Mouse (Mus musculus) forebrain, embryonic 14.5 days (tissue): ENCODE data around the gene Sprr2e. TPM values are rescaled to one million over a fixed set of nuclear protein-coding genes. Genes with fewer than 3 reads are reported as not detected.

ENCODE experiments used
- ATAC-seq: fragments of 200-750 bp; cut with Nextera tagmentation; 2 replicates; pipeline ENCODE4 v1.8.0; 2017; ENCODE audit warnings: mild to moderate bottlenecking, moderate library complexity
- DNase-seq: peaks from one replicate; pipeline ENCODE4 v3.0.0-alpha.2; 2015; ENCODE audit warnings: low spot score
- H3K27ac ChIP-seq: fragments of 300-500 bp; sonication (generic); 2 replicates; pipeline ENCODE4 v1.5.1; 2014; ENCODE audit warnings: low read depth, mild to moderate bottlenecking, control low read depth, low read length, moderate library complexity
- H3K27me3 ChIP-seq: fragments of 300-500 bp; sonication (generic); replicated peaks from 2 replicates; pipeline ENCODE4 v1.6.1; 2014; ENCODE audit warnings: low read length, control low read depth, mixed read lengths; ENCODE audit not compliant: control insufficient read depth, insufficient read depth
- H3K36me3 ChIP-seq: fragments of 300-500 bp; sonication (generic); 2 replicates; pipeline ENCODE4 v1.6.1; 2014; ENCODE audit warnings: low read length, control low read depth; ENCODE audit not compliant: control insufficient read depth, insufficient read depth
- H3K4me1 ChIP-seq: fragments of 300-500 bp; sonication (generic); 2 replicates; pipeline ENCODE4 v1.6.1; 2014; ENCODE audit warnings: antibody characterized with exemption, low read length, control low read depth; ENCODE audit not compliant: control insufficient read depth, insufficient read depth
- H3K4me2 ChIP-seq: fragments of 300-500 bp; sonication (generic); 2 replicates; pipeline ENCODE4 v1.6.1; 2014; ENCODE audit warnings: mild to moderate bottlenecking, control low read depth, low read length
- H3K4me3 ChIP-seq: fragments of 300-500 bp; sonication (generic); 2 replicates; pipeline ENCODE4 v1.5.1; 2014; ENCODE audit warnings: low read depth, low read length, control low read depth
- H3K9ac ChIP-seq: fragments of 300-500 bp; sonication (generic); 2 replicates; pipeline ENCODE4 v1.6.1; 2014; ENCODE audit warnings: mild to moderate bottlenecking, low read length, control low read depth, moderate library complexity
- H3K9me3 ChIP-seq: fragments of 300-500 bp; sonication (generic); replicated peaks from 2 replicates; pipeline ENCODE4 v1.6.1; 2016; ENCODE audit warnings: low read length, control low read depth, mixed read lengths; ENCODE audit not compliant: control insufficient read depth
- WGBS: fragments of 180-500 bp; shearing (Covaris S2); extraction: QIAGEN DNeasy Blood & Tissue Kit; methylation state at CpG from one replicate; pipeline ENCODE4 v1.1.7; 2014; 5-methylcytosine and 5-hydroxymethylcytosine counted together
- polyA plus RNA-seq: library from polyadenylated mRNA; unstranded; fragments of >200 nt; fragmentation: Nextera tagmentation; extraction: Ambion mirVana; gene quantifications from 2 replicates; pipeline ENCODE4 v1.2.1, GENCODE M21; 2014

Gene Sprr2e
- not detected in 2 replicates for polyA plus RNA-seq

DNA sequence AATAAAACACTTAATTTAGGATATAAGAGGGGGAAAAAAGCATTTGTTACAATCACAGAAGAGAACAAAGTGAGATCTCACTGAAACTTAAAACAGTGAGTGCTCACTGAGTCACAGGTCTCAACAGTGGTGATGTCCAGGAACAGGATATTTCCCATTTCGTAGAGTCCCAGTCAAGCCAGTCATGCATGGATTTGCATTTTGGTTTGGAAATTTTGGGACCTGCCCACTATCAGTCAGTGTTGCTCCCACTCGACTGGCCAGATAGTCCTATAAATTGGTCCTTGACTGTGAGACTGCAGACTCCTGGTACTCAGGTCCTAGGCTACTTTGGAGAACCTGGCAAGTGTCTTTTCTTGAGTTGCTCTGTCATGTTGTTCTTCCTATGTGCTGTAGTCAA, at the start of gene Sprr2e:
Sprr2e (plus strand) TSS at position 301 of the 400 bp plus-strand sequence.
- Histone ChIP-seq H3K36me3 (no peaks in the 10 kb centered on the region), H3K9ac (no peak within 1 kb of the TSS), H3K27me3 (no peaks in the 10 kb centered on the region), H3K4me3 (no peak within 1 kb of the TSS), H3K9me3 (no peaks in the 10 kb centered on the region), H3K4me2 (no peak within 1 kb of the TSS), H3K27ac (no peak within 1 kb of the TSS), H3K4me1 (no peaks in the 10 kb centered on the region)
- ATAC-seq (no peak), DNase-seq (no peak)
- WGBS: 83% methylated on average over 2 of the region's 2 CpGs

- Histone ChIP-seq H3K4me3 (no peak overlapping the region), H3K9ac (no peak overlapping the region), H3K4me2 (no peak overlapping the region), H3K36me3 (no peaks in the 10 kb centered on the region), H3K27me3 (no peaks in the 10 kb centered on the region), H3K27ac (no peak overlapping the region), H3K4me1 (no peaks in the 10 kb centered on the region), H3K9me3 (no peaks in the 10 kb centered on the region)
- no peak for DNase-seq
- 93% methylated on average over 1 of the region's 1 CpGs for WGBS
- ATAC-seq: no peak
Measured at GRCm38 (mm10) chr3:92307406-92307805, 44.5 kb upstream of the Sprr2e start.

DNA sequence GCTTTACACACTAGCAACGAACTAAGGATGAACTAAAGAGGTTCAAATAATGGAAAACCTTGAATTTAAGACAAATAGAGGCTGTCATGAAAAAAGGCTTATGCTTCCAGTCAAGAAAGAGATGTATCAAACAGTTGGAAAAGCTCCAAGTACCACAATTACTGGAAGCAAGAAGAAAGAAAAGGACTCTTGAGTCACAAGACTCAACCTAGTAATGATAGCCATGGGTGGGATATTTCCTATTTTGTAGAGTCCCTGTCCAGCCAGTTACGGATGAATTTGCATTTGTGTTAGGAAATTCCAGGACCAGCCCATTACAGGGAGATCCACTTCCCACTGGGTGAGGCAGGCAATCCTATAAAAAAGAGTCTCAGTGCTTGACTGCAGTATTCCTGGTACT, 35.6 kb upstream of the Sprr2e start, which contains the start of gene Sprr2b:
Sprr2b (plus strand) TSS at position 301 of the 400 bp plus-strand sequence.
- Histone ChIP-seq H3K27me3 (no peaks in the 10 kb centered on the region), H3K4me1 (no peaks in the 10 kb centered on the region), H3K4me2 (no peak within 1 kb of the TSS), H3K36me3 (no peaks in the 10 kb centered on the region), H3K9ac (no peak within 1 kb of the TSS), H3K9me3 (no peaks in the 10 kb centered on the region), H3K4me3 (no peak within 1 kb of the TSS), H3K27ac (no peak within 1 kb of the TSS)
- no peak for DNase-seq
- no peak for ATAC-seq
- 66% methylated on average over 2 of the region's 2 CpGs for WGBS

GRCm38 (mm10) chr3:92317384-92317783, 34.6 kb upstream of the Sprr2e start:
- Histone ChIP-seq H3K4me3 (no peak overlapping the region), H3K9ac (no peak overlapping the region), H3K27me3 (no peaks in the 10 kb centered on the region), H3K4me2 (no peak overlapping the region), H3K9me3 (no peaks in the 10 kb centered on the region), H3K4me1 (no peaks in the 10 kb centered on the region), H3K27ac (no peak overlapping the region), H3K36me3 (no peaks in the 10 kb centered on the region)
- DNase-seq (no peak), ATAC-seq (no peak)
- 64% methylated on average over 2 of the region's 2 CpGs for WGBS

GRCm38 (mm10) chr3:92336278-92336677, 15.7 kb upstream of the Sprr2e start:
- Histone ChIP-seq H3K4me2 (no peak overlapping the region), H3K4me1 (no peaks in the 10 kb centered on the region), H3K4me3 (no peak overlapping the region), H3K9ac (no peak overlapping the region), H3K9me3 (no peaks in the 10 kb centered on the region), H3K27me3 (no peaks in the 10 kb centered on the region), H3K27ac (no peak overlapping the region), H3K36me3 (no peaks in the 10 kb centered on the region)
- ATAC-seq: no peak
- no peak for DNase-seq
- 90% methylated on average over 1 of the region's 1 CpGs for whole genome bisulfite sequencing

DNA sequence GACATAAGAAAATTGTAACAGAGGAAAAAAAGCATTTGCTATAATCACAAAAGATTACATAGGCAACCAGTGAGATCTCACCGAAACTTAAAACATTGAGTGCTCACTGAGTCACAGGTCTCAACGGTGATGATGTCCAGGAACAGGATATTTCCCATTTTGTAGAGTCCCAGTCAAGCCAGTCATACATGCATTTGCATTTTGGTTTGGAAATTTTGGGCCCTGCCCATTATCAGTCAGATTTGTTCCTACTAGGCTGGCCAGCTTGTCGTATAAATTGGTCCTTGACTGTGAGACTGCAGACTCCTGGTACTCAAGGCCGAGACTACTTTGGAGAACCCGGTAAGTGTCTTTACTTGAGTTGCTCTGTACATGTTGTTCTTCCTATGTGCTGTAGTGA, 13.1 kb upstream of the Sprr2e start, which contains the start of gene Sprr2d:
Sprr2d (plus strand) TSS at position 301 of the 400 bp plus-strand sequence.
- WGBS: 91% methylated on average over 5 of the region's 5 CpGs
- no peaks in the 10 kb centered on the region for H3K4me1 ChIP-seq
- ATAC-seq (no peak), DNase-seq (no peak)
- no peak within 1 kb of the TSS for H3K4me3 ChIP-seq
- no peak within 1 kb of the TSS for H3K27ac ChIP-seq
- no peaks in the 10 kb centered on the region for H3K36me3 ChIP-seq
- H3K9me3 ChIP-seq: no peaks in the 10 kb centered on the region
- no peaks in the 10 kb centered on the region for H3K27me3 ChIP-seq
- H3K4me2 ChIP-seq: no peak within 1 kb of the TSS
- no peak within 1 kb of the TSS for H3K9ac ChIP-seq

- Histone ChIP-seq H3K9me3 (no peaks in the 10 kb centered on the region), H3K27me3 (no peaks in the 10 kb centered on the region), H3K4me1 (no peaks in the 10 kb centered on the region), H3K36me3 (no peaks in the 10 kb centered on the region), H3K4me3 (no peak overlapping the region), H3K9ac (no peak overlapping the region), H3K4me2 (no peak overlapping the region), H3K27ac (no peak overlapping the region)
- ATAC-seq (no peak), DNase-seq (no peak)
Measured at GRCm38 (mm10) chr3:92361619-92362018, 9.7 kb downstream of the Sprr2e start.

GRCm38 (mm10) chr3:92364887-92365286, 12.9 kb downstream of the Sprr2e start, which contains the start of gene Sprr2f:
TSS of gene Sprr2f (plus strand) at chr3:92365187.
- Histone ChIP-seq H3K4me1 (no peaks in the 10 kb centered on the region), H3K4me3 (no peak within 1 kb of the TSS), H3K27ac (no peak within 1 kb of the TSS), H3K27me3 (no peaks in the 10 kb centered on the region), H3K36me3 (no peaks in the 10 kb centered on the region), H3K9ac (no peak within 1 kb of the TSS), H3K4me2 (no peak within 1 kb of the TSS), H3K9me3 (no peaks in the 10 kb centered on the region)
- no peak for DNase-seq
- 75% methylated on average over 3 of the region's 3 CpGs for WGBS
- ATAC-seq: no peak

DNA sequence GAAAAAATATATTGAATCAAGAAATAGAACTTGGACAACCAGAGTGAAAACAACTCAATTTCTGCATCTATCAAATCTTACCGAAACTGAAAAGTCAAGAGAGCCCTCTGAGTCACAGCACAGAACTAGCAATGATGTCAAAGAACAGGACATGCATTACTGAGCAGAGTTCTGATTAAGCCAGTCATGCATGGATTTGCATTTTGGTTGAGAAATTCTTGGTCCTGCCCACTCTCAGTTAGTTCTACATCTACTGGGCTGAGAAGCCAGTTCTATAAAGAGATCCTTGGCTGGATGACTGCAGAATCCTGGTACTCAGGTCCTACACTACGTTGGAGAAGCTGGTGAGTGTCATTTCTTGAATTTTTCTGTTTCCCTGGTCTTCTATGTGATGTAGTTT, 21.7 kb downstream of the Sprr2e start:
- Histone ChIP-seq H3K27me3 (no peaks in the 10 kb centered on the region), H3K36me3 (no peaks in the 10 kb centered on the region), H3K9me3 (no peaks in the 10 kb centered on the region), H3K9ac (no peak overlapping the region), H3K27ac (no peak overlapping the region), H3K4me3 (no peak overlapping the region), H3K4me1 (no peaks in the 10 kb centered on the region), H3K4me2 (no peak overlapping the region)
- 80% methylated on average over 2 of the region's 2 CpGs for WGBS
- DNase-seq: no peak
- ATAC-seq: no peak
